Mouse (Mus musculus) myocyte (in vitro differentiated cells): ENCODE data around the gene Prg2. TPM values are rescaled to one million over a fixed set of nuclear protein-coding genes. Genes with fewer than 3 reads are reported as not detected.

Source experiments
- H3K27me3 ChIP-seq: one replicate; pipeline ENCODE4 v1.6.1; 2011; ENCODE audit not compliant: control insufficient read depth, insufficient read depth, insufficient read length
- H3K36me3 ChIP-seq: one replicate; pipeline ENCODE4 v1.6.1; 2011; ENCODE audit not compliant: control insufficient read depth, insufficient read depth
- H3K4me2 ChIP-seq: one replicate; pipeline ENCODE4 v1.6.1; 2011; ENCODE audit warnings: low read depth, control low read depth
- H3K4me3 ChIP-seq: one replicate; pipeline ENCODE4 v1.5.1; 2011; ENCODE audit warnings: mild to moderate bottlenecking, control low read depth, moderate library complexity
- H3K79me2 ChIP-seq: one replicate; pipeline ENCODE4 v1.6.1; 2011; ENCODE audit not compliant: control insufficient read depth, insufficient read depth
- H3ac ChIP-seq: one replicate; pipeline ENCODE4 v1.6.1; 2011; ENCODE audit not compliant: control insufficient read depth, insufficient read length
- CEBPB ChIP-seq: IDR thresholded peaks from 2 replicates; pipeline ENCODE4 v1.6.1; 2011; ENCODE audit warnings: mild to moderate bottlenecking, moderate library complexity; ENCODE audit not compliant: poor library complexity, insufficient read depth, severe bottlenecking
- E2F4 ChIP-seq: IDR thresholded peaks from one replicate; pipeline ENCODE4 v1.6.1; 2011; ENCODE audit warnings: mild to moderate bottlenecking, control low read depth, moderate library complexity; ENCODE audit not compliant: insufficient read depth
- MAX ChIP-seq: IDR thresholded peaks from one replicate; pipeline ENCODE4 v1.6.1; 2011; ENCODE audit warnings: low read depth, mild to moderate bottlenecking, control low read depth
- MYOD1 ChIP-seq, 3 experiments: IDR thresholded peaks; one replicate each; pipeline ENCODE4 v1.6.1; 2011; ENCODE audit warnings: control low read depth in 2 of 3, low read depth in 2 of 3, mild to moderate bottlenecking in 2 of 3, moderate library complexity in 1 of 3; ENCODE audit not compliant: insufficient read length in 2 of 3, control insufficient read depth in 1 of 3
- MYOG ChIP-seq, 3 experiments: IDR thresholded peaks; one replicate each; pipeline ENCODE4 v1.6.1; 2011; ENCODE audit warnings: control low read depth in 2 of 3, low read depth in 2 of 3, mild to moderate bottlenecking in 2 of 3; ENCODE audit not compliant: insufficient read length in 2 of 3, control insufficient read depth in 1 of 3, insufficient read depth in 1 of 3
- POLR2A ChIP-seq: IDR thresholded peaks from one replicate; pipeline ENCODE4 v1.6.1; 2011; ENCODE audit warnings: low read depth, mild to moderate bottlenecking, control low read depth, moderate library complexity; ENCODE audit not compliant: insufficient read length
- POLR2AphosphoS2 ChIP-seq: IDR thresholded peaks from one replicate; pipeline ENCODE4 v1.6.1; 2011; ENCODE audit warnings: low read depth, control low read depth; ENCODE audit not compliant: insufficient read length
- REST ChIP-seq: IDR thresholded peaks from one replicate; pipeline ENCODE4 v1.6.1; 2011; ENCODE audit warnings: mild to moderate bottlenecking, control low read depth, moderate library complexity; ENCODE audit not compliant: insufficient read depth, insufficient read length
- SRF ChIP-seq: IDR thresholded peaks from one replicate; pipeline ENCODE4 v1.6.1; 2011; ENCODE audit warnings: low read depth; ENCODE audit not compliant: control insufficient read depth, insufficient read length
- TCF12 ChIP-seq: IDR thresholded peaks from one replicate; pipeline ENCODE4 v1.6.1; 2011; ENCODE audit warnings: mild to moderate bottlenecking, control low read depth; ENCODE audit not compliant: poor library complexity, insufficient read depth, severe bottlenecking
- TCF3 ChIP-seq: IDR thresholded peaks from one replicate; pipeline ENCODE4 v1.6.1; 2011; ENCODE audit warnings: low read depth, control low read depth; ENCODE audit not compliant: insufficient read length
- USF1 ChIP-seq: IDR thresholded peaks from one replicate; pipeline ENCODE4 v1.6.1; 2011; ENCODE audit warnings: low read depth, mild to moderate bottlenecking, control low read depth, moderate library complexity
- polyA plus RNA-seq: library from polyadenylated mRNA; unstranded; fragments of >200 nt; fragmentation: generic; extraction: Trizol; gene quantifications from one replicate; pipeline ENCODE4 v1.2.1, GENCODE M21; 2012; ENCODE audit warnings: missing spikeins

Prg2 gene
- polyA plus RNA-seq, 1 experiment = not detected

- no peaks in the 10 kb centered on the region for H3K27me3 ChIP-seq
- no peak for TF ChIP-seq TCF12
- TF ChIP-seq E2F4 = no peak
- no peak for TF ChIP-seq MAX
- TF ChIP-seq SRF = no peak
- no peak for TF ChIP-seq CEBPB
- no peak for TF ChIP-seq REST
- no peak for TF ChIP-seq MYOG (IDR thresholded peaks at IDR 0.05; ENCODE audit: control insufficient read depth in 1 of 3, insufficient read depth in 1 of 3, insufficient read length in 2 of 3, low read depth in 2 of 3)
- no peak for TF ChIP-seq TCF3
- no peak for TF ChIP-seq USF1
- no peak for TF ChIP-seq POLR2AphosphoS2
- no peak for TF ChIP-seq MYOD1 (IDR thresholded peaks at IDR 0.05; ENCODE audit: control insufficient read depth in 1 of 3, insufficient read length in 2 of 3, low read depth in 2 of 3)
- TF ChIP-seq POLR2A = no peak
Measured at GRCm38 (mm10) chr2:84939711-84940110, 40.5 kb upstream of the Prg2 start.

GRCm38 (mm10) chr2:84941332-84941731, 38.9 kb upstream of the Prg2 start:
- Histone ChIP-seq H3K27me3 (no peaks in the 10 kb centered on the region), H3K36me3 (no peaks in the 10 kb centered on the region), H3ac (no peak overlapping the region), H3K79me2 (no peaks in the 10 kb centered on the region), H3K4me3 (no peak overlapping the region), H3K4me2 (no peak overlapping the region)
- TF ChIP-seq TCF12 = no peak
- no peak for TF ChIP-seq MYOG (IDR thresholded peaks at IDR 0.05; ENCODE audit: control insufficient read depth in 1 of 3, insufficient read depth in 1 of 3, insufficient read length in 2 of 3, low read depth in 2 of 3)
- TF ChIP-seq MYOD1 (IDR thresholded peaks at IDR 0.05; ENCODE audit: control insufficient read depth in 1 of 3, insufficient read length in 2 of 3, low read depth in 2 of 3) = no peak
- no peak for TF ChIP-seq POLR2A
- TF ChIP-seq E2F4 = no peak
- TF ChIP-seq MAX = no peak
- no peak for TF ChIP-seq SRF
- TF ChIP-seq TCF3 = no peak
- no peak for TF ChIP-seq CEBPB
- TF ChIP-seq REST = no peak
- TF ChIP-seq POLR2AphosphoS2 = no peak
- no peak for TF ChIP-seq USF1

More at GRCm38 (mm10) chr2:84939711-84940110, 40.5 kb upstream of the Prg2 start:
- Histone ChIP-seq H3K79me2 (no peaks in the 10 kb centered on the region), H3K4me3 (no peak overlapping the region), H3K36me3 (no peaks in the 10 kb centered on the region), H3ac (no peak overlapping the region), H3K4me2 (no peak overlapping the region)

- TF ChIP-seq TCF12 (no peak), MYOD1 (IDR thresholded peaks at IDR 0.05; ENCODE audit: control insufficient read depth in 1 of 3, insufficient read length in 2 of 3, low read depth in 2 of 3) (no peak), USF1 (no peak)
- no peak overlapping the region for H3K4me2 ChIP-seq
- H3K27me3 ChIP-seq = no peaks in the 10 kb centered on the region
- no peaks in the 10 kb centered on the region for H3K36me3 ChIP-seq
- H3K4me3 ChIP-seq = no peak overlapping the region
- no peaks in the 10 kb centered on the region for H3K79me2 ChIP-seq
- H3ac ChIP-seq = no peak overlapping the region
Measured at GRCm38 (mm10) chr2:84941795-84942194, 38.5 kb upstream of the Prg2 start.

- Histone ChIP-seq H3K27me3 (no peaks in the 10 kb centered on the region), H3K4me3 (no peak overlapping the region), H3ac (no peak overlapping the region), H3K4me2 (no peak overlapping the region), H3K36me3 (no peaks in the 10 kb centered on the region), H3K79me2 (no peaks in the 10 kb centered on the region)
- TF ChIP-seq SRF (no peak), MYOG (IDR thresholded peaks at IDR 0.05; ENCODE audit: control insufficient read depth in 1 of 3, insufficient read depth in 1 of 3, insufficient read length in 2 of 3, low read depth in 2 of 3) (no peak), E2F4 (no peak), TCF12 (no peak), MAX (no peak), USF1 (no peak), TCF3 (no peak), POLR2AphosphoS2 (no peak), REST (no peak), MYOD1 (IDR thresholded peaks at IDR 0.05; ENCODE audit: control insufficient read depth in 1 of 3, insufficient read length in 2 of 3, low read depth in 2 of 3) (no peak), CEBPB (no peak), POLR2A (no peak)
Measured at GRCm38 (mm10) chr2:84947154-84947771, 33.0 kb upstream of the Prg2 start.

- no peaks in the 10 kb centered on the region for H3K27me3 ChIP-seq
- H3K4me2 ChIP-seq = no peak overlapping the region
- no peak for TF ChIP-seq MAX
- no peak for TF ChIP-seq TCF3
- no peak for TF ChIP-seq E2F4
- no peak for TF ChIP-seq SRF
- TF ChIP-seq USF1 = no peak
- no peak for TF ChIP-seq POLR2AphosphoS2
- no peak for TF ChIP-seq MYOD1 (IDR thresholded peaks at IDR 0.05; ENCODE audit: control insufficient read depth in 1 of 3, insufficient read length in 2 of 3, low read depth in 2 of 3)
- H3ac ChIP-seq = no peak overlapping the region
- no peaks in the 10 kb centered on the region for H3K36me3 ChIP-seq
- H3K4me3 ChIP-seq = no peak overlapping the region
- H3K79me2 ChIP-seq = no peaks in the 10 kb centered on the region
Measured at GRCm38 (mm10) chr2:84948252-84948651, 32.0 kb upstream of the Prg2 start.
